Mouse (Mus musculus): ENCODE data around the gene Hdx.

The Hdx gene

GRCm38 (mm10) chrX:111696356-111697282 is at the start of gene Hdx:
Gene Hdx (minus strand): TSS chrX:111697079.
- in situ Hi-C loops (cut with MboI, MseI), result no loop called here

- in situ Hi-C loops (cut with MboI, MseI), result no loop called here
Observed at GRCm38 (mm10) chrX:111685665-111686064, 11.2 kb downstream of the Hdx start.

- in situ Hi-C loops (cut with MboI, MseI), result loop anchor here (25.0 kb wide), 1 partner anchor 459 kb away; no protein-coding TSS in a partner anchor
Observed at GRCm38 (mm10) chrX:111671685-111672084, 25.2 kb downstream of the Hdx start.

- in situ Hi-C loops (cut with MboI, MseI), result loop anchor here (25.0 kb wide), 1 partner anchor 448 kb away; no protein-coding TSS in a partner anchor
Observed at GRCm38 (mm10) chrX:111660381-111660780, 36.5 kb downstream of the Hdx start.

- in situ Hi-C loops (cut with MboI, MseI), result loop anchor here (25.0 kb wide), 1 partner anchor 446 kb away; no protein-coding TSS in a partner anchor
Observed at GRCm38 (mm10) chrX:111658671-111659070, 38.2 kb downstream of the Hdx start.

DNA sequence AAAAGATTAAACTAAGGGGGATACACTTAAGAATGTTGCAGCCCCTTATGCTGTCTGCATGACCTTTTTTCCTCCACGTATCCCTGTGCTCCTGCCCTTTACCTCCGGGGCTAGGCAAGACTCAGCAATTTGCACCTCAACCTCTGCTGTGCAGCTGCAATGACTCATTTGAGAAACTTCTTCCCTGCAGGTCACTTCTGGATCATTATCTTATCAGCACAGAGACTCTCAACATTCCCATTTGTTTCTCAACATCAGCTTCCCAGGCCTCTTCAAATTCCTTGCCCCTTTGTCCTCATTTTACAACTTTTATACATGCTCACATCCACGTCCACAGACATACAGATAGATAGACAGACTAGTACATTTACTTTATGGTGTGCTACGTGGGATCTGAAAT is 51.9 kb downstream of the Hdx start:
- in situ Hi-C loops (cut with MboI, MseI), result loop anchor here (10.0 kb wide), 1 partner anchor 410 kb away; no protein-coding TSS in a partner anchor

- in situ Hi-C loops (cut with MboI, MseI), result loop anchor here (10.0 kb wide), 1 partner anchor 414 kb away; no protein-coding TSS in a partner anchor
Observed at GRCm38 (mm10) chrX:111640616-111641015, 56.3 kb downstream of the Hdx start.

- in situ Hi-C loops (cut with MboI, MseI), result no loop called here
Observed at GRCm38 (mm10) chrX:111597631-111598161, 99.2 kb downstream of the Hdx start.

- in situ Hi-C loops (cut with MboI, MseI), result no loop called here
Observed at GRCm38 (mm10) chrX:111587616-111588015, 109.3 kb downstream of the Hdx start.

- in situ Hi-C loops (cut with MboI, MseI), result no loop called here
Observed at GRCm38 (mm10) chrX:111577044-111577443, 119.8 kb downstream of the Hdx start.

DNA sequence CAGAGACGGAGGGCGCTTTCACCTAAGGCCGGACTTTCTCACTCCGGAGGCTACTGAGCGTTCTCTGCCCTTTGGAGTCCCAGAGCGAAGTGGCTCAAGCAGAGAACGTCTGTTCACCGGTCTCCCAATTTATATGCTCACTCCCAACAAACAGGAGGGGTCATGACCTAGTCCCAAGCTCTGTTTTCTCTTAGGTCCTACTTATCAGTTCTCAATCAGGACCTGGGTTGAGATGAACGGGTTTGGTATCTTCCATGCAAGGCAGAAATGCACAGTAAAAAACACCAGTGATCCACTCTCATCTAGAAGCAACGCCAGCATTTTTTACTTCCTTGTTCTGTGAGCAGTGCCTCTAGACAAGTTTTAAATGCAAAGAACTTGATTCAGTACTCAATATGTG is 159.0 kb downstream of the Hdx start, which contains the start of gene Rps6ka6:
Gene Rps6ka6, minus strand, starts transcription at position 101 of the 400 bp plus-strand sequence.
- in situ Hi-C loops (cut with MboI, MseI), result no loop called here
